Mouse (Mus musculus) small intestine, adult 2 months (tissue): Measurements from ENCODE around the gene Cmtm7.

Source experiments
- CTCF ChIP-seq: fragments of 200-500 bp; IDR thresholded peaks from 2 replicates; pipeline ENCODE4 v1.5.1; 2012; ENCODE audit warnings: low read depth, mild to moderate bottlenecking, control low read depth, inconsistent platforms, low read length, moderate library complexity, mixed read lengths; ENCODE audit not compliant: insufficient replicate concordance, insufficient read length; ENCODE audit errors: extremely low read depth
- POLR2A ChIP-seq: fragments of 200-500 bp; IDR thresholded peaks from 2 replicates; pipeline ENCODE4 v1.6.1; 2012; ENCODE audit warnings: low read depth, mild to moderate bottlenecking, control low read depth, inconsistent platforms, low read length, moderate library complexity

- TF ChIP-seq CTCF, result no peak
- no peak for TF ChIP-seq POLR2A
These were observed 13.6 kb downstream of the Cmtm7 start for GRCm38 (mm10) chr9:114768066-114768465.
